Mouse (Mus musculus): ENCODE data around the gene Timm10b.

DNA sequence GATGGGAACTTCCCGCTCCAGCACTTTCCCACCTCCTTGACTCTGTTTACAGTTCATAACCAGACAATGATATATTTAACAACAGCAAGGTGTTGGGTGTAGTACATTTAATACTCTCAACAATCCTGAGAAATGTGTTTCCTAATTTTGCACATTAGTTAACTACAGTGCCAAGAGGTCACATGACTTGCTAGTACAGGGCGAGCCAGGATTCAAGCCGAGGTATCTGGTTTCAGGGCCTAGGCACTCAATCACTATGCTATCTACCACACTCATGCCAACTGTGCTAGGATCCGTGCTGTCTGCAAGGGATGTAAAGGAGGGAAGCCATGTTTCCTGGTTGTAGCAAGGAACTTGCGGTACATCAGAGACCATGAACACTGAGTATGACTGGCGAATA lies 23.3 kb upstream of the Timm10b start:
- TF ChIP-seq CTCF (IDR thresholded peaks at IDR 0.05), result no peak
- no peak for TF ChIP-seq POLR2A (IDR thresholded peaks at IDR 0.05; ENCODE audit: insufficient read depth, low read depth, low read length)
